Mouse (Mus musculus) kidney, adult 2 months (tissue): ENCODE measurements around the gene Acss3.

ENCODE experiments used
- CTCF ChIP-seq: fragments of 200-500 bp; conservative IDR thresholded peaks from 2 replicates; pipeline ENCODE4 v1.5.1; 2011; ENCODE audit warnings: low read depth, mild to moderate bottlenecking, control low read depth, low read length, moderate library complexity, mixed read lengths; ENCODE audit not compliant: insufficient read depth, insufficient read length
- POLR2A ChIP-seq: fragments of 200-500 bp; IDR thresholded peaks from one replicate; pipeline ENCODE4 v1.6.1; 2011; ENCODE audit warnings: low read depth, low read length, control low read depth

DNA sequence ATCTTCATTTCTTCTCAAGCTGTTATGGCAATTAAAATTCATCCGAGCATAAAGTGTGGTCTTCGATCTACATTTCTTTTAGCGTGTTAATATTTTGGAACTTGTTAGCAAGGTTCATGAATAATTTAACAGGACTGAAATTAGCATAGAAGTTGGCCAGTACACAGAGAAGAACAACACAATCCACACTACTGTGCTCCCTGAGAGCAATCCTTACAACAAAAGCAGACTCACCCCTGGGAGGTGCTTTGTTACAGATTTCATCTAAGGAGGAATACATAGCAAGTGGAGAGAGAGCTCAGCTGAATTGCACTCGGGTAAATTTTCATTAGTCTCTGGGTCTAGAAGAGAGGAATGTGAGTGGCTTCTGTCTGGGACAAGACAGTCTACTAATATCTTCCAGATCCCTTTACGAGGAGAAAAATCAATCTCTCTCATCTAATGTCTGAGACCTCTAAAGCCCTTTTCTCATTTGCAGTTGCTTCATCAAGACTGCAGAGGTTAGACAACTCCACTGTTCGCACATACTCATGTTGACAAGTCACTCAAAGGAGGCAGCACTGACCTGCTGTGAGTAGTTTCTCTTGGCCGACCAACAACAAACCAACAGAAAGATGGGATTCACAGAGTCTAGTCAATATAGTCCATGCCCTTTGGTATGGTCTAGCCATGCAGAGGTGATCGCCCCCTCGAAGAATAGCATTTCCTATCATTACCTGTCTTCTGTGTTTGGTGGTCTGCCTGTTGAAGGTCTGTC, 194.7 kb downstream of the Acss3 start:
- TF ChIP-seq CTCF (no peak), POLR2A (no peak)
